Mouse (Mus musculus) limb, embryonic 15.5 days (tissue): ENCODE results near the gene Pglyrp1. TPM values are rescaled to one million over a fixed set of nuclear protein-coding genes. Genes with fewer than 3 reads are reported as not detected.

Experiments
- ATAC-seq: fragments of 200-750 bp; cut with Nextera tagmentation; 2 replicates; pipeline ENCODE4 v1.8.0; 2017; ENCODE audit warnings: low read depth, moderate TSS enrichment; ENCODE audit not compliant: insufficient number of reproducible peaks, low FRiP score, low TSS enrichment
- H3K27ac ChIP-seq: fragments of 300-500 bp; sonication (generic); 2 replicates; pipeline ENCODE4 v1.5.1; 2015; ENCODE audit warnings: moderate library complexity, mild to moderate bottlenecking, inconsistent platforms
- H3K27me3 ChIP-seq: fragments of 300-500 bp; sonication (generic); 2 replicates; pipeline ENCODE4 v1.6.1; 2015; ENCODE audit warnings: inconsistent platforms
- H3K36me3 ChIP-seq: fragments of 300-500 bp; sonication (generic); 2 replicates; pipeline ENCODE4 v1.6.1; 2015; ENCODE audit warnings: inconsistent platforms
- H3K4me1 ChIP-seq: fragments of 300-500 bp; sonication (generic); 2 replicates; pipeline ENCODE4 v1.6.1; 2015; ENCODE audit warnings: inconsistent platforms
- H3K4me2 ChIP-seq: fragments of 300-500 bp; sonication (generic); 2 replicates; pipeline ENCODE4 v1.6.1; 2015; ENCODE audit warnings: mild to moderate bottlenecking, inconsistent platforms
- H3K4me3 ChIP-seq: fragments of 300-500 bp; sonication (generic); 2 replicates; pipeline ENCODE4 v1.5.1; 2015; ENCODE audit warnings: mild to moderate bottlenecking, inconsistent platforms
- H3K9ac ChIP-seq: fragments of 300-500 bp; sonication (generic); 2 replicates; pipeline ENCODE4 v1.6.1; 2015; ENCODE audit warnings: inconsistent platforms
- H3K9me3 ChIP-seq: fragments of 300-500 bp; sonication (generic); 2 replicates; pipeline ENCODE4 v1.6.1; 2016; ENCODE audit warnings: inconsistent platforms
- WGBS: fragments of 180-500 bp; shearing (Covaris S2); methylation state at CpG from one replicate; pipeline ENCODE4 v1.1.7; 2015; 5-methylcytosine and 5-hydroxymethylcytosine counted together
- polyA plus RNA-seq: library from polyadenylated mRNA; unstranded; fragments of >200 nt; fragmentation: Nextera tagmentation; extraction: Ambion mirVana; gene quantifications from 2 replicates; pipeline ENCODE4 v1.2.1, GENCODE M21; 2015

The Pglyrp1 gene
- polyA plus RNA-seq, 1 experiment from 2014 or later = 3.2 TPM

DNA sequence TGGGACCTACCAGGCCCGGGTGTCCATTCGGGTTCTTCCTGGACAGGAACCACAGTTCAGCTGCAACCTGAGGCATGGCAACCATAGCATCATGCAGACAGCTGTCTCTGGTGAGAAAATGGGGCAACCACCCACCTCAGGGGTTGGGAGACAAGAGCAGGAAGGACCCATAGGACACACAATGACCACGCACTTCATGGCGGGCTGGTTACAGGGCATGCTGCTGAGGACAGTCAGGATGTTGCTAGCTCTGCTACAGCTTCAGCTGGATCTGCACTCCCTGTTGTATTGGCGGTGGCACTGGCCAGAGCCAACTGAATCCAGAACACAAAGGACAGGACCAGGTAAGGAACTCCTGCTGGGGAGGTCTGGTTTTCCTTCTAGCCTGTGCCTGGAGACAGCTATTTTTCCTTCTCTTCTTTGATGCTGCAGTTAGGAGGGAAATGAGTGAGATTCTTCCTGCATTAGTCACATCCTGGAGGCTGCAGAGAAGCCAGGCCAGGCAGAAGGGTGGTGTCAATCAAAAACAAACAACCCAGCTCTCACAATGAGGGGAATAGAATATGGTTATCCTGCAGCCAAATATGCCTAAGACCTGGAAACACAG is 12.7 kb upstream of the Pglyrp1 start:
- peak overlapping the region; percentile 48; the same call in 1 of the 2 replicates for H3K27ac ChIP-seq
- H3K9ac ChIP-seq = no peak overlapping the region
- no peaks in the 10 kb centered on the region for H3K4me1 ChIP-seq
- H3K4me2 ChIP-seq = no peak overlapping the region
- no peak for ATAC-seq
- WGBS = 64% methylated on average over 5 of the region's 5 CpGs
- H3K36me3 ChIP-seq = no peaks in the 10 kb centered on the region
- no peaks in the 10 kb centered on the region for H3K27me3 ChIP-seq
- H3K4me3 ChIP-seq = no peak overlapping the region
- no peaks in the 10 kb centered on the region for H3K9me3 ChIP-seq

DNA sequence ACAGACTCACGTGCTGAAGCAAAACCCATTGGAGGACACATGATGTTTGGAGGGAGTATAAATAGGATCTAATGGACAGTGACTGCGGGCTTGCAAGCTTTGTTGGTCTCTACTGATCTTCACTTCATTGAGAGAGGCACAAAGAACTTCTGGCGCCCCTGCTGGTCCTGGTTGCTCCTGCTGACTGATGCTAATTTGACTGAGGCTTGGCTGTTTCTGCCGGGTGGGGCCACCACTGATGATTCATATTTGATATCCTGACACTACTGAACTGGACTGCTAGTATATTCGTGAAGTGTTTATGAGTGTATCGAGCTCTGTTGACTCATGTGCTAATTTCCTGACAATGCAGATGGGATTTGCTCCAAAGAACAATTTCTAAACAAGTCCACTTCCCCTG is 8.3 kb upstream of the Pglyrp1 start:
- H3K36me3 ChIP-seq = no peaks in the 10 kb centered on the region
- H3K27ac ChIP-seq = no peak overlapping the region
- H3K4me3 ChIP-seq = no peak overlapping the region
- 66% methylated on average over 6 of the region's 6 CpGs for WGBS
- no peaks in the 10 kb centered on the region for H3K9me3 ChIP-seq
- no peaks in the 10 kb centered on the region for H3K4me1 ChIP-seq
- H3K9ac ChIP-seq = no peak overlapping the region
- ATAC-seq = no peak
- H3K27me3 ChIP-seq = no peaks in the 10 kb centered on the region
- H3K4me2 ChIP-seq = no peak overlapping the region

GRCm38 (mm10) chr7:18868491-18868890 is 2.6 kb upstream of the Pglyrp1 start:
- Histone ChIP-seq H3K9me3 (no peaks in the 10 kb centered on the region), H3K36me3 (no peaks in the 10 kb centered on the region), H3K4me3 (no peak overlapping the region), H3K4me2 (no peak overlapping the region), H3K27ac (no peak overlapping the region), H3K4me1 (peaks cover 8% of the 10 kb centered on the region), H3K9ac (no peak overlapping the region), H3K27me3 (no peaks in the 10 kb centered on the region; the same call in 1 of the 2 replicates)
- 90% methylated on average over 2 of the region's 2 CpGs for WGBS
- no peak for ATAC-seq

DNA sequence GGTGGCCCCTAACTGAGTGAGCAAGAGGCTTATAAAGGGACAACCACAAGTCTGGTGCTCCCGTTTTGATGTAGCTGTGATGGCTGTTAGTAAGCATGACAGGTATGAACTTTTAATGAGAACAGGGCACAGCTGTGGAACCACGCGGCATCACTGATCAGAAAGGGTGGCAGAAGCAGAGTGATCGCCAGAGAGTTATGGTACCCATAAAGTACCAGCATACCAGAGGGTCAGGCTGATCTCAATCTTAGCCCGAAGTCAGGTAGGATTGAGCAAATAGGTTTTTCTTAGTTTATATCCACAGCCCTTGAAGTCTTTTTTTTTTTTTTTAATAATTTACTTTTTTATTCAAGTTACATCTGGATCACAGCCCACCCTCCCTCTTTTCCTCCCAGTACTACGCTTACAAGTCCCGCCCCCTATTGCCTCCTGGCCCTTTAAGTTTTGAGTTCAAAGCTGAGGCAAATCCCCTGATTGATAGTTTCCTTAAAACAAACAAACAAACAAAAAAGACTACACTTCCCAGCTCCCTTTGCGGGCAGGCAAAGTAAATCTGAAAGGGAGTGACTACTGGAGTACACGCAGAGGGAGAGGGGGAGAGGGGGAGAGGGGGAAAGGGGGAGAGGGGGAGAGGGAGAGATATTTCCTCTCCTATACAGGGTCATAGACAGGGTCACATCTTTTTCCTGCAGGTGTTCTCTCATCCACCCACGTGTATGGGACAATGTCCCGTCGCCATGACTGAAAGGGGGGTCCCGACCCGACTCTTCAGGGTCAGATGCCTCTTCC is 1.1 kb downstream of the Pglyrp1 start:
- ATAC-seq = no peak
- Histone ChIP-seq H3K4me2 (peak overlapping the region; percentile 72), H3K27ac (no peak overlapping the region), H3K4me1 (peaks cover 8% of the 10 kb centered on the region), H3K4me3 (peak overlapping the region; percentile 38), H3K9ac (no peak overlapping the region), H3K27me3 (no peaks in the 10 kb centered on the region; the same call in 1 of the 2 replicates), H3K9me3 (no peaks in the 10 kb centered on the region), H3K36me3 (no peaks in the 10 kb centered on the region)
- 18% methylated on average over 13 of the region's 14 CpGs for WGBS

DNA sequence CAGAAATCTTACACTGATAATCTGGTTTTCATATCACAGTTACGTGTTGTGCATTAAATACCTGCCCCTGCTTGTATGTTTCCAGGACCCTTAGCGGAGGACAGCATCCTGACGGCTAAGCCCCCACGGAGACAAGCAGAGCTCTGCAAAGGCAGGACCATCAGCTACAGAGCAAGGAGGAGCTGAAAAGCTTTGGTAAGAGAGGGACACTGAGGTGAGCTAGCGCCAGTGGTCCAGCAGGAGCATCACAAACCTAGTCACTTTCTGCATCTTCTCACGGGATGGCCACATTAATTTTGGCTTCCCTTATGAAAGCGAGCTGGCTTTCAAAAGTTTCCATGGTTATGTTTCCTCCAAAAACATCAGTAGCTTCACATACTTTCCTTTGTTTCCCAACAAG is 1.7 kb downstream of the Pglyrp1 start:
- H3K9ac ChIP-seq = 0 out of 2 replicates have a peak overlapping the region, but pooled peaks have one; percentile 28
- peaks cover 8% of the 10 kb centered on the region for H3K4me1 ChIP-seq
- 4% methylated on average over 7 of the region's 7 CpGs for WGBS
- H3K27me3 ChIP-seq = no peaks in the 10 kb centered on the region; the same call in 1 of the 2 replicates
- H3K4me2 ChIP-seq = peak overlapping the region; percentile 72
- no peak for ATAC-seq
- H3K27ac ChIP-seq = no peak overlapping the region
- peak overlapping the region; percentile 38 for H3K4me3 ChIP-seq
- H3K36me3 ChIP-seq = no peaks in the 10 kb centered on the region
- H3K9me3 ChIP-seq = no peaks in the 10 kb centered on the region

DNA sequence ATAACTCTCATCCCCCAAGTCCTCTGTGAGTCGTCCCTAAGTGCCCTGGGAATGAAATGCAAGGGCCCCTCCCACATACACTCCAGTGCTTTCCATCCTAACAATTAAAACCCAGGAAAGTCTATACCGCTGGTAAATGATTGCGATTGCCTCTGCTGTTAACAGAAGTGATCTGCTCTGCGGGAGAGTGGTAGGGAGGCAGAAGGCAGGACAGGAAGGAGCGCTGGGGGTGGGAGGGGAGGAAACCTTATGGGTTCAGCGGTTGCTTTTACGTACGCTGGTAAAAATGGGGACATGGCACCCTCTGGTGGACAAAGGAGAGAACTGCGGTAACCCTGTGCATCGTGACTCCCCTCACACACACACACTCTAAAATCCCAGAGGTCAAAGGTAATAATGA is 2.1 kb downstream of the Pglyrp1 start:
- Histone ChIP-seq H3K9ac (0 out of 2 replicates have a peak overlapping the region, but pooled peaks have one; percentile 28), H3K4me2 (peak overlapping the region; percentile 72), H3K27me3 (no peaks in the 10 kb centered on the region; the same call in 1 of the 2 replicates), H3K9me3 (no peaks in the 10 kb centered on the region), H3K4me1 (peaks cover 8% of the 10 kb centered on the region), H3K36me3 (no peaks in the 10 kb centered on the region), H3K27ac (no peak overlapping the region), H3K4me3 (peak overlapping the region; percentile 38)
- WGBS = 0% methylated on average over 10 of the region's 10 CpGs
- ATAC-seq = peak; percentile 56; the same call in 1 of the 2 replicates

- H3K4me2 ChIP-seq = no peak overlapping the region
- WGBS = 76% methylated on average over 5 of the region's 5 CpGs
- H3K9me3 ChIP-seq = no peaks in the 10 kb centered on the region
- H3K4me1 ChIP-seq = peaks cover 8% of the 10 kb centered on the region
- no peaks in the 10 kb centered on the region for H3K36me3 ChIP-seq
- no peak for ATAC-seq
- no peak overlapping the region for H3K27ac ChIP-seq
- H3K27me3 ChIP-seq = no peaks in the 10 kb centered on the region; the same call in 1 of the 2 replicates
- no peak overlapping the region for H3K9ac ChIP-seq
- H3K4me3 ChIP-seq = no peak overlapping the region
These were observed 4.2 kb downstream of the Pglyrp1 start for GRCm38 (mm10) chr7:18875372-18875771.

DNA sequence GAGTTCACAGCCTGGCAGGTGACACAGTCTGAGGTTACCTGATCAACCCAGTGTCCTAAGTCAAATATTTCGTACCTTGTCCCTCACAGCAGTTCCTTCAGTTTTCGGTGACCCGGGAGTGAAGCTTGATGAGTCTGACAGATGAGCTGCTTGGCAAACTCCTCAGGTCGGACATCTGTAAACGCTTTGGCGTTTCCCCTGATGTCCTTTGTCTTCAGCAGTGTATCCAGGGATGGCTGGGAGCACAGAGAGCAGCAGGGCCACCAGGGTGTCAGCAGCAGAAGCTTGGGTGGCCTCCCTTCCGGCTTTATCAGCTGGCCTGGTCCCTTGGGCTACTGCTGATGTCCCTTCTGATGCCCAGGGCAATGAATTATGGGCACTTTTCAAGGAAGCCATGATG is 7.6 kb downstream of the Pglyrp1 start:
- no peak overlapping the region for H3K27ac ChIP-seq
- H3K27me3 ChIP-seq = no peaks in the 10 kb centered on the region
- 67% methylated on average over 7 of the region's 7 CpGs for WGBS
- no peaks in the 10 kb centered on the region for H3K4me1 ChIP-seq
- H3K9ac ChIP-seq = no peak overlapping the region
- ATAC-seq = no peak
- no peaks in the 10 kb centered on the region for H3K9me3 ChIP-seq
- no peak overlapping the region for H3K4me3 ChIP-seq
- H3K4me2 ChIP-seq = no peak overlapping the region
- H3K36me3 ChIP-seq = no peaks in the 10 kb centered on the region

DNA sequence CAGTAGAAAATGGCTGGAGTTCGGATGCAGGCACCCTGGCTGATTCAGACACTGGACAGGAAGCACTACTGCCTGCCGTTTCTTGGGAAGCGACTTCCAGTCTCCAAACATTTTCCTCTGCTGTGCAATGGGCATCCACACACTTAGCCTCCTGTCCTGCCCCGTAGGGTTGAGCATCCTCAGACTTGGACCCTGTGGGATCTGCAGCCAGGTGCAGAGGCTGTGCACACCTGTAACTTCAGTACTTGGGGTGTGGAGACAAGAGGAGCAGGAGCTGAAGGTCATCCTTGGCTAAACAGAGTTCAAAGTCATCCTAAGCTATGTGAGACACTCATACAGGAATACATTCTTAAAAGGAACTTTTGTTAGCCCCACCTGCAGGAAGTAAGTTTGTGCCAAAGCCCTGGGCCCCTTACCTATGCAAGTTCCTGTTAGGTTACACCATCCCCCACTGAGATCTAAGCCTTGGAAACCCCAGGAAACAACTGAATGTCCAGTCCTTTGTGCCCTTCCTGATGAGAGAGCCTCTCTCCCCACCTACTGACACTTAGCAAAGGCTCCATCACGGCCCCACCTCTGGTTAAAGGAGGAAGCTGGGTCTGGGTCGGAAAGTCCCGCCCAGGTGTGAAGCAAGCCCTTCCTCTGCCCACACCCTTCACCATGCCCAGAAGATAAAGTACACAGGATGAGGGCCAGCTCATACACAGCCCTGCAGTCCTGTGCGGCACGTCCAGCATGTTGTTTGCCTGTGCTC is 13.0 kb downstream of the Pglyrp1 start:
- no peaks in the 10 kb centered on the region for H3K27me3 ChIP-seq
- no peak overlapping the region for H3K27ac ChIP-seq
- H3K4me2 ChIP-seq = no peak overlapping the region
- H3K9me3 ChIP-seq = no peaks in the 10 kb centered on the region
- WGBS = 56% methylated on average over 9 of the region's 9 CpGs
- no peak overlapping the region for H3K4me3 ChIP-seq
- no peak for ATAC-seq
- H3K4me1 ChIP-seq = 0 out of 2 replicates have a peak, but pooled peaks cover 8% of the 10 kb centered on the region
- no peak overlapping the region for H3K9ac ChIP-seq
- H3K36me3 ChIP-seq = peaks cover 7% of the 10 kb centered on the region; the same call in 1 of the 2 replicates

GRCm38 (mm10) chr7:18884745-18885422 is 13.8 kb downstream of the Pglyrp1 start:
- H3K4me1 ChIP-seq = 0 out of 2 replicates have a peak, but pooled peaks cover 8% of the 10 kb centered on the region
- ATAC-seq = no peak
- 50% methylated on average over 13 of the region's 13 CpGs for WGBS
- H3K36me3 ChIP-seq = peaks cover 7% of the 10 kb centered on the region; the same call in 1 of the 2 replicates
- H3K9me3 ChIP-seq = no peaks in the 10 kb centered on the region
- H3K27me3 ChIP-seq = no peaks in the 10 kb centered on the region
- H3K27ac ChIP-seq = no peak overlapping the region
- H3K9ac ChIP-seq = no peak overlapping the region
- no peak overlapping the region for H3K4me3 ChIP-seq
- no peak overlapping the region for H3K4me2 ChIP-seq

DNA sequence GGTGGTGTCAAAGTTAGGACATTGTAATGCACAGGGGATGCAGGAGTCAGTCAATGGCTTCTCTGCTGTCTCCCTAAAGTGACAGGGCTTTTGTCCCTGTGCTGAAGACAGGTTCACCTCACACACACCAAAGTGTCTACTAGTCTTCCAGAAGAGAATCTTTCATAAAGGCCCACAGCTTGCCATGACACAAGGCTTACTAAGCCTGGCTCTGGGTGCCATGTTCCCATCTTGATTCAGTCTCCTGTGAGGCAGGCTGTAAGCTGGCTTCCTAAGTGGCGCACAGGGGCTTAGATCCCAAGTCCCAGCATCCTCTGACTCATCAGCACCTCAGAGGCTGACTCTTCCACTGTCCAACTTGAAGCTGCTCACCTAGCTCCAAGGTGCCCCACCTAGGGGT is 15.8 kb downstream of the Pglyrp1 start:
- no peak overlapping the region for H3K4me3 ChIP-seq
- peaks cover 7% of the 10 kb centered on the region for H3K36me3 ChIP-seq
- no peak overlapping the region for H3K9ac ChIP-seq
- no peak for ATAC-seq
- no peaks in the 10 kb centered on the region for H3K9me3 ChIP-seq
- no peaks in the 10 kb centered on the region for H3K27me3 ChIP-seq
- 81% methylated on average over 1 of the region's 1 CpGs for WGBS
- no peak overlapping the region for H3K27ac ChIP-seq
- no peak overlapping the region for H3K4me2 ChIP-seq
- 0 out of 2 replicates have a peak, but pooled peaks cover 8% of the 10 kb centered on the region for H3K4me1 ChIP-seq
